Mouse (Mus musculus): ENCODE measurements around the gene Derl2.

GRCm38 (mm10) chr11:71001167-71001566 lies 18.5 kb downstream of the Derl2 start:
- TF ChIP-seq EP300 (IDR thresholded peaks at IDR 0.05; ENCODE audit: low read depth) (no peak), CTCF (IDR thresholded peaks at IDR 0.05; ENCODE audit: low read depth) (no peak)
